Mouse (Mus musculus): ENCODE measurements around the gene Cenph. TPM values are rescaled to one million over a fixed set of nuclear protein-coding genes. Genes with fewer than 3 reads are reported as not detected.
A peak's percentile ranks its signal among the peaks of the same experiment; 100 is the strongest.
"Not testable (repeated sequence)": the region's sequence is repeated elsewhere in the genome, so short reads cannot be mapped to it uniquely, and the experiment has no call there.

Cenph gene
- total RNA-seq (2014; fragmentation: Nextera tagmentation) (58.3 and 100 TPM in 2 replicates), total RNA-seq (2017) (67.0 and 95.9 TPM in 2 replicates)

GRCm38 (mm10) chr13:100775252-100776055, at the start of gene Cenph:
Gene Cenph, minus strand, starts transcription at chr13:100775899.
- peak; percentile 83 for ATAC-seq (replicated peaks; ENCODE audit: low FRiP score, low TSS enrichment, poor library complexity, severe bottlenecking)

- ATAC-seq (replicated peaks; ENCODE audit: low FRiP score, low TSS enrichment, poor library complexity, severe bottlenecking): no peak
Observed at GRCm38 (mm10) chr13:100824916-100825315, 49.2 kb upstream of the Cenph start.

GRCm38 (mm10) chr13:100824306-100824705, 48.6 kb upstream of the Cenph start:
- ATAC-seq (replicated peaks; ENCODE audit: low FRiP score, low TSS enrichment, poor library complexity, severe bottlenecking): 0 out of 2 replicates have a peak, but pooled peaks have one; percentile 39

GRCm38 (mm10) chr13:100823863-100824262, 48.2 kb upstream of the Cenph start:
- ATAC-seq (replicated peaks; ENCODE audit: low FRiP score, low TSS enrichment, poor library complexity, severe bottlenecking): no peak

GRCm38 (mm10) chr13:100814451-100814850, 38.8 kb upstream of the Cenph start:
- ATAC-seq (replicated peaks; ENCODE audit: low FRiP score, low TSS enrichment, poor library complexity, severe bottlenecking): peak; percentile 80

- no peak for ATAC-seq (replicated peaks; ENCODE audit: low FRiP score, low TSS enrichment, poor library complexity, severe bottlenecking)
Observed at GRCm38 (mm10) chr13:100805776-100806175, 30.1 kb upstream of the Cenph start.

GRCm38 (mm10) chr13:100797171-100797570, 21.5 kb upstream of the Cenph start:
- ATAC-seq (replicated peaks; ENCODE audit: low FRiP score, low TSS enrichment, poor library complexity, severe bottlenecking): no peak

GRCm38 (mm10) chr13:100789083-100789482, 13.4 kb upstream of the Cenph start:
- ATAC-seq (replicated peaks; ENCODE audit: low FRiP score, low TSS enrichment, poor library complexity, severe bottlenecking): no peak

GRCm38 (mm10) chr13:100788057-100788456, 12.4 kb upstream of the Cenph start:
- not testable (repeated sequence) for ATAC-seq (replicated peaks; ENCODE audit: low FRiP score, low TSS enrichment, poor library complexity, severe bottlenecking)

GRCm38 (mm10) chr13:100787316-100788010, 11.8 kb upstream of the Cenph start:
- ATAC-seq (replicated peaks; ENCODE audit: low FRiP score, low TSS enrichment, poor library complexity, severe bottlenecking): no peak

GRCm38 (mm10) chr13:100786414-100786867, 10.7 kb upstream of the Cenph start, which contains the start of gene Ccnb1:
Gene Ccnb1, minus strand, starts transcription at chr13:100786570.
- peak; percentile 96 for ATAC-seq (replicated peaks; ENCODE audit: low FRiP score, low TSS enrichment, poor library complexity, severe bottlenecking)

GRCm38 (mm10) chr13:100785806-100786413, 10.2 kb upstream of the Cenph start:
- peak; percentile 36; the same call in 1 of the 2 replicates for ATAC-seq (replicated peaks; ENCODE audit: low FRiP score, low TSS enrichment, poor library complexity, severe bottlenecking)

- peak; percentile 84 for ATAC-seq (replicated peaks; ENCODE audit: low FRiP score, low TSS enrichment, poor library complexity, severe bottlenecking)
Observed at GRCm38 (mm10) chr13:100777491-100777890, 1.8 kb upstream of the Cenph start.

- peak; percentile 23; the same call in 1 of the 2 replicates for ATAC-seq (replicated peaks; ENCODE audit: low FRiP score, low TSS enrichment, poor library complexity, severe bottlenecking)
Observed at GRCm38 (mm10) chr13:100776710-100777109, 1.0 kb upstream of the Cenph start.

- 0 out of 2 replicates have a peak, but pooled peaks have one; percentile 3 for ATAC-seq (replicated peaks; ENCODE audit: low FRiP score, low TSS enrichment, poor library complexity, severe bottlenecking)
Observed at GRCm38 (mm10) chr13:100776056-100776419, 339 bp upstream of the Cenph start.

- ATAC-seq (replicated peaks; ENCODE audit: low FRiP score, low TSS enrichment, poor library complexity, severe bottlenecking): no peak
Observed at GRCm38 (mm10) chr13:100774704-100775103, 995 bp downstream of the Cenph start.

- ATAC-seq (replicated peaks; ENCODE audit: low FRiP score, low TSS enrichment, poor library complexity, severe bottlenecking): peak; percentile 59
Observed at GRCm38 (mm10) chr13:100755329-100755728, 20.4 kb downstream of the Cenph start.

- ATAC-seq (replicated peaks; ENCODE audit: low FRiP score, low TSS enrichment, poor library complexity, severe bottlenecking): no peak
Observed at GRCm38 (mm10) chr13:100754186-100754585, 21.5 kb downstream of the Cenph start.

GRCm38 (mm10) chr13:100753011-100753410, 22.7 kb downstream of the Cenph start:
- ATAC-seq (replicated peaks; ENCODE audit: low FRiP score, low TSS enrichment, poor library complexity, severe bottlenecking): no peak

- ATAC-seq (replicated peaks; ENCODE audit: low FRiP score, low TSS enrichment, poor library complexity, severe bottlenecking): no peak
Observed at GRCm38 (mm10) chr13:100752529-100752928, 23.2 kb downstream of the Cenph start.

All from megakaryocyte-erythroid progenitor cell, adult 5-6 weeks (primary cell).